Mouse (Mus musculus) gastrocnemius, adult 2 months (tissue): Measurements from ENCODE around the gene Sh2d6. TPM values are rescaled to one million over a fixed set of nuclear protein-coding genes. Genes with fewer than 3 reads are reported as not detected.
"Not testable (repeated sequence)": the region's sequence is repeated elsewhere in the genome, so short reads cannot be mapped to it uniquely, and the experiment has no call there.

Source experiments
- DNase-seq: peaks from one replicate; pipeline ENCODE4 v3.0.0; 2022
- H3K27ac ChIP-seq: fragments of 200-600 bp; 2 replicates; pipeline ENCODE4 v1.8.1; 2022; ENCODE audit warnings: mild to moderate bottlenecking
- H3K4me3 ChIP-seq: fragments of 200-600 bp; 2 replicates; pipeline ENCODE4 v1.8.1; 2022; ENCODE audit warnings: mild to moderate bottlenecking, moderate library complexity
- CTCF ChIP-seq: fragments of 200-600 bp; IDR thresholded peaks from 2 replicates; pipeline ENCODE4 v1.8.1; 2022; ENCODE audit warnings: antibody characterized with exemption, mild to moderate bottlenecking, moderate library complexity
- intact Hi-C: fragments of 180-260 bp; cut with DNase I; formaldehyde crosslinking; loops from one replicate; pipeline ENCODE4 v1.15.1; 2025
- total RNA-seq, 2 experiments: library from RNA; stranded (reverse); gene quantifications; 2 replicates each; pipeline ENCODE4 v1.2.3; 2021

The Sh2d6 gene
- total RNA-seq, 2 experiments from 2014 or later = 0.59 to 0.99 TPM

GRCm38 (mm10) chr6:72550025-72550424 lies 28.5 kb upstream of the Sh2d6 start:
- no peak for TF ChIP-seq CTCF
- no peak for DNase-seq
- H3K4me3 ChIP-seq = peak overlapping the region; percentile 65
- intact Hi-C loops = no loop called here
- peak overlapping the region; percentile 88 for H3K27ac ChIP-seq

DNA sequence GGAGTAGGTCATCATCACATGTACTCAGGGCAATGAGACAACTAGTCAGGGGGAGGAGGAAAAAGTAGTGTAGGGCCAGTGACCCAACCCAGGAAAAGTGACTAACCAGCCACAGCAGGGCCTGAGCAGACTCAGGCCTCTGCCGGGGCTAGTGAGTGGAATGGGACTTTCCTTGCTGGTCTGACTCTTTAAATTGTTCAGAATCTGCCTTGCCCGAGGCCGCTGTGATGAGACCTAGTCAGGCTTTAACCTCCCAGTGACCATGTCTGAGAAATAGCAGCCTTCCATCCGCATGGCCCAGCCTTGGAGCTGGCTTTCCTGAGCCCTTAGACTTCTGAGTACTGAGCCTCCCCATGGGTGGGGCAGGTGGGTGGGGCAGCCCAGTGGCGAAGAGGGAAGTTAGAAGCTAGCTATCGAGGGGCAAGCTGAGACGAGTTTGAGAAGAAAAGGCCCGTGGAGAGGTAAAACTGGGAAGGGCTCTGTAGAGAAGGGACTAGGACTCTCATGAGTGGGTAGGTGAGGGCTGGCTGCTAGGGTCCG lies 27.6 kb upstream of the Sh2d6 start:
- intact Hi-C loops = no loop called here
- peak overlapping the region; percentile 88 for H3K27ac ChIP-seq
- peak overlapping the region; percentile 65 for H3K4me3 ChIP-seq
- TF ChIP-seq CTCF = no peak
- DNase-seq = peak; percentile 75

DNA sequence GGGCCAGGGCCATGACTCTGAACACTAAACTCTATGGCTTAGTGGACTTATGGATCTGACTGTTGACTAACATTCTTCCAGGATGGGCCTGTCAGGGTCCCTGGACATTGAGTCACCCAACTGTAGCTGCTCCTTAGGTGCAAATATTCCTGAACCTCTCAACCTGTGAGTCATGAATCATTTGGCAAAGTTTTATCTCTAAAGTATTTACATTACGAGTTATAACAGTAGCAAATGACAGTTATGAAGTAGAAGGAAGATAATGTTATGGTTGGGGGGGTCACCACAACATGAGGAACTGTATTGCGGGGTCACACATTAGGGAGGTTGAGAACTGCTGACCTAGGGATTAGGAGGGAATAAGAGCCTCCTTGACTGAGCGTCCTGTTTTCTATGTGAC lies 26.4 kb upstream of the Sh2d6 start:
- Histone ChIP-seq H3K27ac (0 out of 2 replicates have a peak overlapping the region, but pooled peaks have one; percentile 24), H3K4me3 (no peak overlapping the region)
- intact Hi-C loops = no loop called here
- TF ChIP-seq CTCF = no peak
- DNase-seq = no peak

DNA sequence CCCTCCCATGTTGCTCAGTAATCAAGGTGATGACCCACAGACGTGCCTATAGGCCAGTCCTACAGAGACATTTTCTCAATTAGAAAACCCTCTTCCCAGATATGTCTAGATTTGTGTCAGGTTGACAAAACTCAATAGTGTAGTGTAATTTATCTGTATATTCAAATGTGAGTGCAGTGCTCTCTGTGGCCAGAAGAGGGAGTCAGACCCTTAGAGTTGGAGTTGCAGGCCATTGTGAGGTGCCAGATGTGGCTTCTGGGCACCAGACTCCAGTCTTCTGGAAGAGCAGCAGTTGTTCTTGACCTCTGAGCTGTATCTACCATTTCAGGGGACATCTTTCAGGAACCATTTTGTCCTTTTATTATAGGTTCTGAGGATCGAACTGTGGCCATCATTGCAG lies 25.6 kb upstream of the Sh2d6 start:
- intact Hi-C loops = no loop called here
- no peak overlapping the region for H3K27ac ChIP-seq
- peak; percentile 28 for TF ChIP-seq CTCF
- no peak for DNase-seq
- no peak overlapping the region for H3K4me3 ChIP-seq

DNA sequence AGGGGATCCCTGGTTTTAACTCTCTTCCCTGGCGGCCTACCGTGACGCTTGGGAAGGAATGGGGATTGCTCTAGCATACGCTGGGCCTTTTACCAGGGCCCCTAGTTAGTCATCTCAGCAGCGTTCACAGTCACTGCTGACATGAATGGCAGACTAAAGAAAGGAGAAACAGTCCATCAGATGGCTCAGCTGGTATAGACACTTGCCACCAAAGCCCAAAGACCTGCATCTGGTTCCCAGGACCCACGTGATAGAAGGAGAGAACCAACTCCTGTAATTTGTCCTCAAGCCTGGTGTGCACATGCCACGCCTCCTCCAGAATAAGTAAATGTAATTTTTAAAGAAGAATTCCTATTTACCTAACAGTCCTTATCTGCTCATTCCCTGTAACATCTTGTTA lies 23.9 kb upstream of the Sh2d6 start:
- peak overlapping the region; percentile 4; the same call in 1 of the 2 replicates for H3K4me3 ChIP-seq
- no peak for DNase-seq
- intact Hi-C loops = no loop called here
- no peak for TF ChIP-seq CTCF
- H3K27ac ChIP-seq = peak overlapping the region; percentile 28; the same call in 1 of the 2 replicates

- intact Hi-C loops = no loop called here
- Histone ChIP-seq H3K27ac (peak within 1 kb of the TSS; percentile 87), H3K4me3 (peak within 1 kb of the TSS; percentile 70)
- DNase-seq = peak; percentile 70
- TF ChIP-seq CTCF = no peak
These were observed 22.9 kb upstream of the Sh2d6 start, which contains the start of gene Capg for GRCm38 (mm10) chr6:72544283-72544987. Gene Capg, plus strand, starts transcription at chr6:72544391.

- Histone ChIP-seq H3K27ac (peak overlapping the region; percentile 87), H3K4me3 (no peak overlapping the region; the same call in 1 of the 2 replicates)
- no peak for DNase-seq
- TF ChIP-seq CTCF = no peak
- intact Hi-C loops = no loop called here
These were observed 21.9 kb upstream of the Sh2d6 start for GRCm38 (mm10) chr6:72543265-72543850.

GRCm38 (mm10) chr6:72538562-72539031 lies 17.1 kb upstream of the Sh2d6 start:
- intact Hi-C loops = no loop called here
- peak; percentile 92 for DNase-seq
- peak overlapping the region; percentile 89 for H3K4me3 ChIP-seq
- TF ChIP-seq CTCF = no peak
- peak overlapping the region; percentile 93 for H3K27ac ChIP-seq

DNA sequence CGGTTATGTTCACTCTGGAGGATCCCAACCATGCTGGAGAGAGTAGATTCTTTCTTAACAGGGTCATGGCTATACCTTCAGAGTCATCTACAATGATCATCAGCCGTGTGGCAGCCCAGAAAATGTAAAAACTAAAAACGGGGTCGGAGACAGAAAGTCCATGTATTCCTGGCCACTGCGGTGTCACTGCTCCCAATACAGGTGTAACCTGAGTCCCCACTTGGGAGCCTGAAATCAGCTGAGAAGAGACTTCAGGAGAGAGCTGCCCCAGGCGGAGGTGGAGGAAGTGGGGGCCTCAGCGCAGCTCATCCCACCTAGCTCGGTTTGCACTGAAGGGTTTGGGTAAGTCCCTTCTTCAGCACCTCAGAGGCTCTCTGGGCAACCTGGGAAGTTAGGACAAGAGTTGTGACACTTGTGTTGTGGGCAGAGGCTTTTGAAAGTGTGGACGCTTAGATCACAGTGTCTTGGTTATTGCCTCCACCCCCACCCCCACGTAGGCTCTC lies 16.5 kb upstream of the Sh2d6 start:
- H3K27ac ChIP-seq = peak overlapping the region; percentile 93
- TF ChIP-seq CTCF = no peak
- DNase-seq = no peak
- intact Hi-C loops = no loop called here
- peak overlapping the region; percentile 89 for H3K4me3 ChIP-seq

GRCm38 (mm10) chr6:72535165-72535564 lies 13.7 kb upstream of the Sh2d6 start:
- intact Hi-C loops = loop anchor here (1.0 kb wide), 1 partner anchor 31 kb away; no protein-coding TSS in a partner anchor
- peak; percentile 86 for DNase-seq
- peak overlapping the region; percentile 61 for H3K27ac ChIP-seq
- peak overlapping the region; percentile 59 for H3K4me3 ChIP-seq
- peak; percentile 97; the same call in 1 of the 2 replicates for TF ChIP-seq CTCF

- no peak overlapping the region for H3K4me3 ChIP-seq
- TF ChIP-seq CTCF = peak; percentile 98
- no peak overlapping the region for H3K27ac ChIP-seq
- DNase-seq = peak; percentile 70
- intact Hi-C loops = loop anchor here (1.0 kb wide), 1 partner anchor 106 kb away; no protein-coding TSS in a partner anchor
These were observed 12.7 kb upstream of the Sh2d6 start for GRCm38 (mm10) chr6:72534035-72534809.

DNA sequence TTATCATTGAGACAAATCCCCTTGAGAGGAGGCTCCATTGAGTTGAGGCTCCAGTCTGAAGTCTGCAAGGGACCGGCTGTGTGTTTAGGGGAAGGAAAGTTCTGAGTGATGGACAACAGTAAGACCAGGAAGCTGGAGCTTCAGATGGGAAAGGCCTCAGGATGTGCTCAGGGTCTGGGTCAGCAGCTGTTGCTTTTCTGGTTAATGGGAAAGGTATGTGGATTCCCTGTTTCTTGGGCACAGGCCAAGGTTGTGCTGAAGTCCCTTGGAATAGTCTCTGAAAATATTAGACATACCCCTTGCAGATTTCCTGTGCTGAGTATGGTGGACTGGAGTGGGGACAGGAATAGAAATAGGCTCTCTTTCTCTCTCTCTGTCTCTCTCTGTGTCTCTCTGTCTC lies 12.0 kb upstream of the Sh2d6 start:
- H3K27ac ChIP-seq = not testable (repeated sequence)

More for the DNA sequence above, 12.0 kb upstream of the Sh2d6 start:
- DNase-seq, H3K4me3 ChIP-seq, intact Hi-C loops: not testable (repeated sequence)
